Mouse (Mus musculus) cerebellum, adult 8-10 months (tissue): Measurements from ENCODE around the gene Ap5m1.
"Not testable (repeated sequence)": the region's sequence is repeated elsewhere in the genome, so short reads cannot be mapped to it uniquely, and the experiment has no call there.

ENCODE experiments used
- DNase-seq: peaks from one replicate; pipeline ENCODE4 v3.0.0; 2022

Ap5m1 gene

DNA sequence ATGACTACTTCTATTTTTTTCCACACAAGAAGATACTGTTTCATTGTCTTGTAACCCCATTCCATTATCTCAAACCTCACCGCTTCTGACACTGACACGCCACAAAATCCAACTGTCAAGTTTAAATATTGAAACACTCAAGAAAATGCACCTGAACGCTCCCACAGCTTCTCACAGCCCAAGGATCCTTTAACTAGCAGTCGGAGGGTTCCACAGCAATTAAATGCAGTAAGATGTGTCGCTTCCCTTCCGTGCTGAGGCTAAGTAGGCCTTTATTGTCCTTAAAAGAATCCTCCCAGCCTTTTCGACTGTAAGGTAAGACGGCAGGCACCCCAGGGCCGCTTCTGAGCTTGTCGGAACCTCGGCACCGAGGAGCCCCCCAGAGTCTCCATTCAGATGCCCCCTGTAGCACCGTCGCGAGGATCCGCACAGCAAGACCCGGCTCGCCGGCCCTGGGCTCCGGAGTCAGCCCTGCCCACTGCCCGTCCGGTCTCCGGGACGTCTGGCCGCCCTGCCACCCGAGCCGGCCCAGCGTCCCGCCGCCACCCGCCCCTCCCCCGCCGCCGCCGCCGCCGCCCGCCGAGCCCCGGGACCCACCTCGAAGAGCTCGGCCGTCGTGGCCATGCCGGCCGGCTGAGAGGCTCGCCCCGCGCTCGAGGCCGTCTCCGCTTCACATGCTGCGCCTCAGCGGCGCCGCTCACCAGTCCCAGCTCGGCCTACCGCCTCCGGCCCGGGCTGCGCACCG, at the start of gene Ap5m1:
Gene Ap5m1 (plus strand): TSS at position 569 of the 745 bp plus-strand sequence.
- no peak for DNase-seq

- DNase-seq, result no peak
Measured at GRCm38 (mm10) chr14:49019765-49020164, 46.1 kb upstream of the Ap5m1 start.

- no peak for DNase-seq
Measured at GRCm38 (mm10) chr14:49027040-49027778, 38.7 kb upstream of the Ap5m1 start.

GRCm38 (mm10) chr14:49027779-49028368, 38.0 kb upstream of the Ap5m1 start:
- DNase-seq, result no peak

- DNase-seq, result no peak
Measured at GRCm38 (mm10) chr14:49028991-49029390, 36.9 kb upstream of the Ap5m1 start.

GRCm38 (mm10) chr14:49045610-49046009, 20.3 kb upstream of the Ap5m1 start:
- DNase-seq, result no peak

DNA sequence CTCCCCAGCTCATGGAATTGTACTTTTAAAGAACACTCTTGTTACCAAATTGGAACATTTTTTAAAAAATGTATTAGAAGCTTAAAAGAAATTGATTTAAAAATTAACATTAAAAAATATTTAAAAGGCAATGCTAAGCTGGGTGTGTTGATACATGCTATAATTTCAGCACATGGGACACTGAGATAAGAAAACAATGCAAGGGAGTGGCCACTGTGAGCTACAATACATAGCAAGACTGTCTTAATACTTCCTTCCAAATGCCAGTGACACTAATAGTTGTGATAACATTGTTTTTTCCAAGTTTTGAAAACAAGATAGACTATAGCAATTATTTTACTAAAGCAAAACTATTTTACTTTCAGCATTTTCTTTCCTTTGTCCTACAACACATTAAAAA, 16.4 kb upstream of the Ap5m1 start:
- no peak for DNase-seq

DNA sequence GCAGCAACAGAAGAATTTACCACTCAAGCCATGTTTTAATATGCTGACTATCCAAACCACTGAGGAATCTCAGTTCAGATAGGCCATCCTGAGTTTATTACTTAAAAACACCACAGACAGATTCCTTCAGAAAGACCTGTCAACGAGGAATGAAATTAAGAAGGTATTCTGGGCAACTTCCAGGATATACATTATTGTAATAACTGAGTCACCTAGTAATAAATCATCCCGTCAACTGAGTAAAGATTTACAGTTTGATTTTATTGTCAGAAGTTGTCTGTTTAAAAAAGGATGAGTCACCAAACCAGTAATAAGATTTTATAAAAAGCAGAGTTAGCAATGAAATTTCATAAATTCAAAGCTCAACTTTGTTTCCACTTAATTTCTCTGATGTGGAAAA, 2.1 kb upstream of the Ap5m1 start:
- DNase-seq, result no peak

DNA sequence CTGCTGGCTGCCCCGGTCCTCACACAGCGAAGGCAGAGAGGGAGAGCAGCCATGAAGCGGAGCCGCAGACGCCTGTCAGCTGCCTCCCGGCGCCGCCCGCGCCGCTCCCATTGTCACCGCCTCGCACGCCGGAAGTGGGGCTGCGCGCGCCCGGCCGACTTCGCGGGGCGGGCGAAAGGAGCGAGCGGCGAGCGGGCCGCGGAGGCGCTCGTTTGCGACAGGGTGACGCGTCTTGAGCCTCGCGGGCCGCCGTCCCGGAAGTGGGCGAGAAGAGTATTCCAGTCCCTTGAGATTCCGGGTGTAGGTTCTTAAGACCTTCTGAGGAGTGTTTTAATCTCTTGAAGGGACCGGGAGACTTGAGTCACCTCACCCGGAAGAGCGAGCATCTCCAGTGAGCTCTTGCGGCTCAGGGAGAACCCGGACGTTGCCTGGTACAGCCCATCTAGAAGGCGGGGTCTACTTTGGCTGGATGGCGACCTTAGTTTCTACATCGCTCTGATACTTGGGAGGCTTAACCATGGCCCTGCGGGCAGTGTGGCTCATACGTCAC, 452 bp downstream of the Ap5m1 start, which contains the start of gene Exoc5:
Gene Exoc5 (minus strand): TSS at position 380 of the 550 bp plus-strand sequence.
- peak; percentile 95 for DNase-seq

GRCm38 (mm10) chr14:49072837-49073236, 6.9 kb downstream of the Ap5m1 start:
- no peak for DNase-seq

- DNase-seq, result no peak
Measured at GRCm38 (mm10) chr14:49073896-49074295, 8.0 kb downstream of the Ap5m1 start.

- no peak for DNase-seq
Measured at GRCm38 (mm10) chr14:49074361-49074760, 8.5 kb downstream of the Ap5m1 start.

GRCm38 (mm10) chr14:49078820-49079219, 12.9 kb downstream of the Ap5m1 start:
- no peak for DNase-seq

GRCm38 (mm10) chr14:49086522-49086921, 20.6 kb downstream of the Ap5m1 start:
- DNase-seq, result no peak

DNA sequence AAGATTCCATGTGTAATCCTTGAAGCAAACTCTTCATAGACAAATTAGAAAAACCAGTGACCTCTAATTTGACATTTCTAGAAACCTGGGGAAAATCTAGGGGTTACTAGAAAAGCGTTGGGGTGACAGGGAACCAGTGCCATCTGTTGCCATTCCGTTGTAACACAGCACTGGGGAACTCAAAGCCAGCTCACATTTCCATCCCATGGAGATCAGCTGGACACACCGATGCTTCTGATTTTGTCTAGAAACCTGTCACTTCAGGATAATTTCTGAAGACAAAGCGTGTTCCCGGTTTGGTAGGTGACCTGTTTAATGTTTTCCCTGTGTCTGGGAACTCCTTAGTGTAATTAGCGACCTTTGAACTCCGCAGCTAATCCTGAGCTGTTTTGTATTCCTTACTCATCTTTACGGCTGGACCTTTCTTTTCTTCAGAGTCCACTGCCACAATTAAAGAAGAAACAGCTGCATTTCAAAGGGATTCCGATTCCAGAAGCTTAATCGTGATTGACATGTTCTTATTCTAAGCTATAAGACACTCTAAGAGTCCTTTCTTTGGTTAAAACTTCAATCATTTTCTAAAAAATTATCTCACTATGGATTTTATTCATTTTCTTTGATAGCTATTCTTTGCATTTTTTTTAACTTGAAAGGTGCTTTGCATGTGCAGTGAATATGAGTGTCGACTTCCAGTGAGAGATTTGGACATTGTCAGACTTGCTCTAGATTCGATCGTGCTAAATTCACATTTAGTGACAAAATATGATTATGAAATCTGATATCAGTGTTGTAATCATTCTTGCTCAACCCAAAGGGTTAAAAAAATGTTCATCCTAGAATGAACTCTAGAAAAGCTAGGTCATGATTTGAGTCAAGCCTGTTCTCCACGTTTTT, 22.5 kb downstream of the Ap5m1 start:
- no peak for DNase-seq

DNA sequence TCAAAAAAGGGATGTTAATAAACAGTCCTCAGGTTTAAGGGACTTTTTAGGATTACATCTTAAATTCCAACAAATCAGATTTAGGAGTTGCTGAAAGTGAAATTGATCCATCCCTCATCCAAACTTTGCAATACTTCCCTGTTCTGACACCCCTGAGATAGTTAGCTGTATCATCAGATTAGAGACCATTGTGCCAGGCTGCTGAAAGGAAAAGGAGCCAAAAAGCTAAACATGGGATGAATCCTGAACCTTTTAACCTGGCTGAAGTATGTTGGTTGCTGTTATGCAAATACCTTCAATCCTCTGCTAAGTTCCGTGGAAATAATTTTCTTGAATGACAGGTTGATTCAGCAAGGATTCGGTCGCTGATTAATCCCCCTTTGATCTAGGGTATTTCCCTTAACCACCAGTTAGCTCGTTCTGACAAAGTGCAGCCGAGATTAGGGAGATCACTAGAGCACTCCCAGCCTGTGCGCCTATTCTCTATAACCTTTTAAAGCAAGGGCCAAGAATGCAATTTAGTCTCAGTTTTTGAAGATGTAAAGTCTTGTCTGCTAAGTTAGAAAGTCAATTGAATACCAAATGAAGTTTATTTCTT, 23.7 kb downstream of the Ap5m1 start:
- no peak for DNase-seq

DNA sequence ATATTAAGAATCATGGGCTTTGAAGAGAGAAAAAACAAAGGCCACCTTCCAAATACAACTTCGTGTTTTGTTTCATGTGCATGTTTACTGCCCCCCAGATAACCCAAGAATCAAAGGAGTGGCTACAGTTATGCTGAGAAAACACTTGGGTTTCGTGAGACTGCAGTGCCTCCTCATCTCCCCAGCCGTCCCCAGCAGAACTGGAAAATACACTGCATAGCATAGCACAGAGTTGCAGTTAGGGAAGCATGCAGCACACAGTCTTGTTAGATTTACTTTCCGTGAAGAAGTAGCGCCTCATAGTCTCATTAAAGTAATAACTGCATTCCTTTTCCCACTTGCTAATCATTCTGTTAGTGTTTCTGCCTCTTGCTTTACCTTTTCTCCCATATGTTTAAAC, 24.2 kb downstream of the Ap5m1 start:
- DNase-seq, result no peak

GRCm38 (mm10) chr14:49091277-49091676, 25.4 kb downstream of the Ap5m1 start:
- no peak for DNase-seq

- not testable (repeated sequence) for DNase-seq
Measured at GRCm38 (mm10) chr14:49091755-49092154, 25.9 kb downstream of the Ap5m1 start.

- peak; percentile 46 for DNase-seq
Measured at GRCm38 (mm10) chr14:49118381-49118780, 52.5 kb downstream of the Ap5m1 start.

GRCm38 (mm10) chr14:49121723-49122122, 55.8 kb downstream of the Ap5m1 start:
- no peak for DNase-seq

DNA sequence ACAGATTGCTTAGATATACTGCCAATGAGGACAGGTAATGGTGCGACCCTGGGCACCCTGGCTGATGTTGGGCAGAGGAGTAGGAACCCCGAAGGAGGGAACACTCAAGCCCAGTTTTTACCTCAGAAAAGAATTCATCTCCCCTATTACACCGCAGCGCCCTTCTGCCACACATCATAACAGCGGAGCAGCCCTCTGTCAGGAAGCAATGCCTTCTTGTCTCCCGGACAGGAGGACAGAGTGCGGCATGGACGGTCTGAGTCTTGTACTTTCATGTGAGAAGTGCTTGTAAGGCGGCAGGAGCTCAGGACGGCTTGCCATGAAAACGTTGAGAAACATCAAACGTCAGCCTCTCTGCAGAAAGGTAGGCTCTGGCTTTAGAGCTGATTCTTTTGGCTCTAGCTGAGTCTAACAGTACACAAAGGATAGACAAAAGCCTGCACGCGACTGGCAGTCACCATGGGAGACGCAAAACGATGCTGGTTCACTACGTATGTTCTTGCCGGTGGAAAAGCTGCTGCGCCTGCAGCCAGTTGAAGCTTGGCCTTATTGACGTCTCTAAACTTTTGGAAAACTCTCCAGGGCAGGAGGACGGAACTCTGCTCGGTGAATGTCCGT, 61.4 kb downstream of the Ap5m1 start:
- DNase-seq, result no peak
